Mouse (Mus musculus) liver, embryonic 12.5 days (tissue): ENCODE data around the gene Paox. TPM values are rescaled to one million over a fixed set of nuclear protein-coding genes. Genes with fewer than 3 reads are reported as not detected.
"Not testable (repeated sequence)": the region's sequence is repeated elsewhere in the genome, so short reads cannot be mapped to it uniquely, and the experiment has no call there.

ENCODE experiments used
- ATAC-seq: fragments of 200-750 bp; cut with Nextera tagmentation; 2 replicates; pipeline ENCODE4 v1.8.0; 2017; ENCODE audit warnings: moderate number of reproducible peaks, mild to moderate bottlenecking, moderate library complexity
- H3K27ac ChIP-seq: fragments of 300-500 bp; sonication (generic); 2 replicates; pipeline ENCODE4 v1.5.1; 2016; ENCODE audit warnings: mild to moderate bottlenecking
- H3K27me3 ChIP-seq: fragments of 300-500 bp; sonication (generic); replicated peaks from 2 replicates; pipeline ENCODE4 v1.6.1; 2016; ENCODE audit warnings: mild to moderate bottlenecking, moderate library complexity
- H3K36me3 ChIP-seq: fragments of 300-500 bp; sonication (generic); 2 replicates; pipeline ENCODE4 v1.6.1; 2016; ENCODE audit warnings: mild to moderate bottlenecking, moderate library complexity
- H3K4me1 ChIP-seq: fragments of 300-500 bp; sonication (generic); 2 replicates; pipeline ENCODE4 v1.6.1; 2016
- H3K4me2 ChIP-seq: fragments of 300-500 bp; sonication (generic); 2 replicates; pipeline ENCODE4 v1.6.1; 2016; ENCODE audit warnings: mild to moderate bottlenecking, moderate library complexity
- H3K4me3 ChIP-seq: fragments of 300-500 bp; sonication (generic); 2 replicates; pipeline ENCODE4 v1.5.1; 2016; ENCODE audit warnings: mild to moderate bottlenecking, moderate library complexity
- H3K9ac ChIP-seq: fragments of 300-500 bp; sonication (generic); 2 replicates; pipeline ENCODE4 v1.6.1; 2016; ENCODE audit warnings: mild to moderate bottlenecking, moderate library complexity
- H3K9me3 ChIP-seq: fragments of 300-500 bp; sonication (generic); replicated peaks from 2 replicates; pipeline ENCODE4 v1.6.1; 2016; ENCODE audit warnings: mild to moderate bottlenecking, moderate library complexity
- WGBS: fragments of 180-500 bp; shearing (Covaris S2); methylation state at CpG from one replicate; pipeline ENCODE4 v1.1.7; 2016; ENCODE audit not compliant: insufficient replicate concordance; 5-methylcytosine and 5-hydroxymethylcytosine counted together
- polyA plus RNA-seq: library from polyadenylated mRNA; unstranded; fragments of >200 nt; fragmentation: Nextera tagmentation; extraction: Ambion mirVana; gene quantifications from 2 replicates; pipeline ENCODE4 v1.2.1, GENCODE M21; 2016

Gene Paox
- polyA plus RNA-seq, 1 experiment from 2014 or later = 11.5 TPM

- H3K36me3 ChIP-seq = peaks cover 14% of the 10 kb centered on the region
- peaks cover 31% of the 10 kb centered on the region for H3K4me1 ChIP-seq
- no peaks in the 10 kb centered on the region for H3K9me3 ChIP-seq
- H3K27me3 ChIP-seq = no peaks in the 10 kb centered on the region
- ATAC-seq = peak; percentile 99
- peak overlapping the region; percentile 80 for H3K9ac ChIP-seq
- H3K4me3 ChIP-seq = peak overlapping the region; percentile 70
- H3K4me2 ChIP-seq = peak overlapping the region; percentile 82
- H3K27ac ChIP-seq = peak overlapping the region; percentile 12; the same call in 1 of the 2 replicates
- WGBS = 1% methylated on average over 40 of the region's 40 CpGs
Observed at GRCm38 (mm10) chr7:140125278-140126021, 9.9 kb downstream of the Paox start.

- peak; percentile 1; the same call in 1 of the 2 replicates for ATAC-seq
- peak overlapping the region; percentile 82 for H3K4me2 ChIP-seq
- H3K9me3 ChIP-seq = no peaks in the 10 kb centered on the region
Observed at GRCm38 (mm10) chr7:140126022-140126350, 10.4 kb downstream of the Paox start.

GRCm38 (mm10) chr7:140126934-140127333 is 11.3 kb downstream of the Paox start:
- 64% methylated on average over 3 of the region's 3 CpGs for WGBS
- peaks cover 31% of the 10 kb centered on the region for H3K4me1 ChIP-seq
- no peak overlapping the region for H3K9ac ChIP-seq
- ATAC-seq = no peak
- H3K27ac ChIP-seq = no peak overlapping the region
- peaks cover 20% of the 10 kb centered on the region for H3K36me3 ChIP-seq
- peak overlapping the region; percentile 40 for H3K4me2 ChIP-seq
- no peak overlapping the region for H3K4me3 ChIP-seq
- no peaks in the 10 kb centered on the region for H3K27me3 ChIP-seq
- H3K9me3 ChIP-seq = no peaks in the 10 kb centered on the region

More at GRCm38 (mm10) chr7:140126022-140126350, 10.4 kb downstream of the Paox start:
- WGBS = 5% methylated on average over 5 of the region's 5 CpGs
- peaks cover 19% of the 10 kb centered on the region for H3K36me3 ChIP-seq
- H3K27me3 ChIP-seq = no peaks in the 10 kb centered on the region
- H3K9ac ChIP-seq = peak overlapping the region; percentile 80
- H3K4me3 ChIP-seq = peak overlapping the region; percentile 70
- H3K27ac ChIP-seq = 0 out of 2 replicates have a peak overlapping the region, but pooled peaks have one; percentile 12
- H3K4me1 ChIP-seq = peaks cover 31% of the 10 kb centered on the region

- Histone ChIP-seq H3K4me2 (no peak overlapping the region), H3K27ac (no peak overlapping the region), H3K4me3 (no peak overlapping the region), H3K27me3 (no peaks in the 10 kb centered on the region), H3K4me1 (peaks cover 25% of the 10 kb centered on the region), H3K36me3 (peaks cover 20% of the 10 kb centered on the region), H3K9ac (no peak overlapping the region), H3K9me3 (no peaks in the 10 kb centered on the region)
- WGBS = 43% methylated on average over 2 of the region's 2 CpGs
- ATAC-seq = no peak
Observed at GRCm38 (mm10) chr7:140127911-140128310, 12.3 kb downstream of the Paox start.

- not testable (repeated sequence) for H3K4me2 ChIP-seq, H3K27ac ChIP-seq, H3K4me3 ChIP-seq, H3K4me1 ChIP-seq, H3K9ac ChIP-seq, H3K27me3 ChIP-seq, ATAC-seq, H3K9me3 ChIP-seq
- 74% methylated on average over 7 of the region's 7 CpGs for WGBS
- H3K36me3 ChIP-seq = peaks cover 20% of the 10 kb centered on the region
Observed at GRCm38 (mm10) chr7:140132184-140132583, 16.6 kb downstream of the Paox start.

GRCm38 (mm10) chr7:140134033-140134432 is 18.4 kb downstream of the Paox start:
- ATAC-seq, H3K27ac ChIP-seq, H3K4me2 ChIP-seq, H3K9ac ChIP-seq, H3K4me3 ChIP-seq, H3K27me3 ChIP-seq, H3K9me3 ChIP-seq: not testable (repeated sequence)
- WGBS = 32% methylated on average over 7 of the region's 7 CpGs
- Histone ChIP-seq H3K4me1 (peaks cover 10% of the 10 kb centered on the region), H3K36me3 (peaks cover 20% of the 10 kb centered on the region)

GRCm38 (mm10) chr7:140135106-140135770 is 19.6 kb downstream of the Paox start:
- peaks cover 10% of the 10 kb centered on the region for H3K4me1 ChIP-seq
- 65% methylated on average over 5 of the region's 5 CpGs for WGBS
- H3K4me2 ChIP-seq = no peak overlapping the region
- no peak overlapping the region for H3K4me3 ChIP-seq
- ATAC-seq = no peak
- no peaks in the 10 kb centered on the region for H3K9me3 ChIP-seq
- H3K27ac ChIP-seq = no peak overlapping the region
- H3K27me3 ChIP-seq = no peaks in the 10 kb centered on the region
- H3K36me3 ChIP-seq = peaks cover 9% of the 10 kb centered on the region
- no peak overlapping the region for H3K9ac ChIP-seq

GRCm38 (mm10) chr7:140137135-140138020 is 21.8 kb downstream of the Paox start, which contains the start of gene Mtg1:
Gene Mtg1, plus strand, starts transcription at chr7:140137564.
- 2% methylated on average over 39 of the region's 39 CpGs for WGBS
- Histone ChIP-seq H3K27me3 (no peaks in the 10 kb centered on the region), H3K27ac (peak within 1 kb of the TSS; percentile 80), H3K36me3 (no peaks in the 10 kb centered on the region), H3K4me1 (peaks cover 14% of the 10 kb centered on the region), H3K4me3 (peak within 1 kb of the TSS; percentile 85), H3K9me3 (no peaks in the 10 kb centered on the region), H3K4me2 (peak within 1 kb of the TSS; percentile 90), H3K9ac (peak within 1 kb of the TSS; percentile 83)
- peak; percentile 98 for ATAC-seq

GRCm38 (mm10) chr7:140138021-140138310 is 22.4 kb downstream of the Paox start:
- Histone ChIP-seq H3K4me2 (peak overlapping the region; percentile 90), H3K4me1 (peaks cover 14% of the 10 kb centered on the region), H3K4me3 (peak overlapping the region; percentile 85), H3K36me3 (no peaks in the 10 kb centered on the region), H3K9ac (peak overlapping the region; percentile 83), H3K9me3 (no peaks in the 10 kb centered on the region), H3K27me3 (no peaks in the 10 kb centered on the region), H3K27ac (peak overlapping the region; percentile 80)
- ATAC-seq = no peak
- WGBS = 0% methylated on average over 8 of the region's 8 CpGs

- H3K9me3 ChIP-seq = no peaks in the 10 kb centered on the region
- peaks cover 11% of the 10 kb centered on the region for H3K36me3 ChIP-seq
- no peak overlapping the region for H3K4me3 ChIP-seq
- no peaks in the 10 kb centered on the region for H3K27me3 ChIP-seq
- 5% methylated on average over 14 of the region's 14 CpGs for WGBS
- H3K9ac ChIP-seq = no peak overlapping the region
- 0 out of 2 replicates have a peak overlapping the region, but pooled peaks have one; percentile 10 for H3K4me2 ChIP-seq
- no peak overlapping the region for H3K27ac ChIP-seq
- peaks cover 14% of the 10 kb centered on the region for H3K4me1 ChIP-seq
- ATAC-seq = no peak
Observed at GRCm38 (mm10) chr7:140141350-140141749, 25.8 kb downstream of the Paox start.

GRCm38 (mm10) chr7:140144550-140144949 is 29.0 kb downstream of the Paox start:
- no peak overlapping the region for H3K4me2 ChIP-seq
- H3K4me1 ChIP-seq = 0 out of 2 replicates have a peak, but pooled peaks cover 4% of the 10 kb centered on the region
- H3K4me3 ChIP-seq = no peak overlapping the region
- no peaks in the 10 kb centered on the region for H3K27me3 ChIP-seq
- H3K9me3 ChIP-seq = no peaks in the 10 kb centered on the region
- ATAC-seq = no peak
- H3K27ac ChIP-seq = no peak overlapping the region
- 74% methylated on average over 4 of the region's 4 CpGs for WGBS
- peaks cover 22% of the 10 kb centered on the region for H3K36me3 ChIP-seq
- H3K9ac ChIP-seq = no peak overlapping the region
